Mouse (Mus musculus): Measurements from ENCODE around the gene Slc8a3.

DNA sequence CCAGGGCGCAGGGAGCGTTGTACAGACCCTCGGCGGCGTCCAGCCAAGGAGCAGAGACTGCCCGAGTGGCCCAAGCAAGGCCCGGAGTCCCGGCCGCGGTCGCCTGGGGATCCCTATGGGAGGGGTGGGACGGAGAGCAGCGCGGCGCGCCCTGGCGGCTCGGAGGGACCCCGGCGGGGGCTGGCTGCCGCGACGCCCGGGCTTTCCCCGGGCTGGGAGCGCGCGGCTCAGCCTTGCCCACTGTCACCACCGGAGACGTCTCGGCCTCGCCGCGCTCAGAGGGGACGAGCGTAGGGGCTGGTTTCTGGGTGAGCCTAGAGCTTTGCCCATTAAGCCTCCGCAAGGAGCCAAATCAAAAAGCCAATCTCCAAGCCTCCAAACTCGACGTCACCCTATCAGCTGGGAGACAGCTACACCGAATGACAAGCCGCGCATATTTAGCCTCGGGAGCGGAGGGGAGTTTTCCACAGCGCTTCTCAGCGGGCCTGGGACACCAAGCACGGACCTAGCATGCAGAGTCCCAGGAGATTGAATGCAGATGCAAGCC lies at the start of gene Slc8a3:
- TF ChIP-seq CTCF (conservative IDR thresholded peaks at IDR 0.05; ENCODE audit: low read length) (no peak), POU5F1 (IDR thresholded peaks at IDR 0.05; ENCODE audit: borderline replicate concordance, low read length) (no peak), NANOG (IDR thresholded peaks at IDR 0.05; ENCODE audit: borderline replicate concordance, low read length) (no peak)

Data from E14TG2a.4 (cell line).